Mouse (Mus musculus) MEL (cell line): ENCODE data around the gene Prss27. TPM values are rescaled to one million over a fixed set of nuclear protein-coding genes. Genes with fewer than 3 reads are reported as not detected.

Source experiments
- DNase-seq: peaks from one replicate; pipeline ENCODE4 v3.0.0; 2011; ENCODE audit warnings: low read depth, low spot score
- H3K27ac ChIP-seq: 2 replicates; pipeline ENCODE4 v1.5.1; 2012; ENCODE audit warnings: low read depth, mild to moderate bottlenecking, control low read depth, low read length, moderate library complexity; ENCODE audit not compliant: control insufficient read depth
- H3K27me3 ChIP-seq, 2 experiments: fragments of 150-350 bp in 1 of 2; sonication (generic) in 1 of 2; 2 replicates each; pipeline ENCODE4 v1.6.1; 2012; ENCODE audit warnings: low read length in 2 of 2, mild to moderate bottlenecking in 2 of 2, improper control_type of control experiment in 1 of 2, moderate library complexity in 1 of 2; ENCODE audit not compliant: insufficient read depth in 2 of 2, control insufficient read depth in 1 of 2
- H3K36me3 ChIP-seq, 2 experiments: 2 replicates each; pipeline ENCODE4 v1.6.1; 2012 to 2014; ENCODE audit warnings: low read length in 2 of 2, improper control_type of control experiment in 1 of 2, inconsistent platforms in 1 of 2, mild to moderate bottlenecking in 1 of 2; ENCODE audit not compliant: insufficient read depth in 2 of 2, control insufficient read depth in 1 of 2
- H3K4me1 ChIP-seq, 2 experiments: fragments of 150-350 bp in 1 of 2; sonication (generic) in 1 of 2; 2 replicates each; pipeline ENCODE4 v1.6.1; 2012; ENCODE audit warnings: low read length in 2 of 2, improper control_type of control experiment in 1 of 2, mild to moderate bottlenecking in 1 of 2; ENCODE audit not compliant: insufficient read depth in 2 of 2, control insufficient read depth in 1 of 2
- H3K4me3 ChIP-seq, 2 experiments: fragments of 150-350 bp in 1 of 2; sonication (generic) in 1 of 2; 2 replicates each; pipeline ENCODE4 v1.5.1; 2012; ENCODE audit warnings: low read depth in 2 of 2, low read length in 2 of 2, mild to moderate bottlenecking in 2 of 2, moderate library complexity in 2 of 2, control low read depth in 1 of 2, improper control_type of control experiment in 1 of 2; ENCODE audit not compliant: control insufficient read depth in 1 of 2, insufficient read depth in 1 of 2
- H3K79me2 ChIP-seq: 2 replicates; pipeline ENCODE4 v1.6.1; 2012; ENCODE audit warnings: mild to moderate bottlenecking, low read length, moderate library complexity; ENCODE audit not compliant: control insufficient read depth, poor library complexity, insufficient read depth
- H3K9ac ChIP-seq: 2 replicates; pipeline ENCODE4 v1.6.1; 2012; ENCODE audit warnings: low read depth, mild to moderate bottlenecking, control low read depth, low read length, moderate library complexity; ENCODE audit not compliant: control insufficient read depth, poor library complexity, severe bottlenecking
- H3K9me3 ChIP-seq: fragments of 150-350 bp; sonication (generic); replicated peaks from 2 replicates; pipeline ENCODE4 v1.6.1; 2012; ENCODE audit warnings: mild to moderate bottlenecking, low read length, improper control_type of control experiment, moderate library complexity; ENCODE audit not compliant: insufficient read depth
- BHLHE40 ChIP-seq: IDR thresholded peaks from 2 replicates; pipeline ENCODE4 v1.6.1; 2012; ENCODE audit warnings: low read depth, mild to moderate bottlenecking, inconsistent platforms, low read length, improper control_type of control experiment, borderline replicate concordance
- CHD2 ChIP-seq: IDR thresholded peaks from 2 replicates; pipeline ENCODE4 v1.6.1; 2011; ENCODE audit warnings: low read length, improper control_type of control experiment
- CTCF ChIP-seq, 3 experiments: IDR thresholded peaks in 2 of 3; conservative IDR thresholded peaks in 1 of 3; 2 replicates each; pipeline ENCODE4 v1.5.1; 2011 to 2012; ENCODE audit warnings: low read length in 3 of 3, low read depth in 2 of 3, mild to moderate bottlenecking in 2 of 3, improper control_type of control experiment in 1 of 3, inconsistent platforms in 1 of 3, mixed read lengths in 1 of 3, moderate library complexity in 1 of 3; ENCODE audit not compliant: control insufficient read depth in 1 of 3, insufficient read depth in 1 of 3, poor library complexity in 1 of 3, severe bottlenecking in 1 of 3
- E2F4 ChIP-seq: IDR thresholded peaks from 2 replicates; pipeline ENCODE4 v1.6.1; 2011; ENCODE audit warnings: low read depth, low read length, improper control_type of control experiment, borderline replicate concordance
- EP300 ChIP-seq, 2 experiments: IDR thresholded peaks; 2 replicates each; pipeline ENCODE4 v1.6.1; 2011; ENCODE audit warnings: improper control_type of control experiment in 2 of 2, low read length in 2 of 2, low read depth in 1 of 2, mild to moderate bottlenecking in 1 of 2
- ETS1 ChIP-seq: IDR thresholded peaks from 2 replicates; pipeline ENCODE4 v1.6.1; 2012; ENCODE audit warnings: low read depth, mild to moderate bottlenecking, inconsistent platforms, low read length, improper control_type of control experiment, moderate library complexity
- GATA1 ChIP-seq: IDR thresholded peaks from 2 replicates; pipeline ENCODE4 v1.6.1; 2011; ENCODE audit warnings: low read depth, low read length, improper control_type of control experiment
- HCFC1 ChIP-seq: IDR thresholded peaks from 2 replicates; pipeline ENCODE4 v1.6.1; 2012; ENCODE audit warnings: low read depth, mild to moderate bottlenecking, inconsistent platforms, low read length, improper control_type of control experiment, moderate library complexity
- JUND ChIP-seq: IDR thresholded peaks from 2 replicates; pipeline ENCODE4 v1.6.1; 2011; ENCODE audit warnings: low read depth, mild to moderate bottlenecking, improper control_type of control experiment, low read length
- MAFK ChIP-seq: IDR thresholded peaks from 2 replicates; pipeline ENCODE4 v1.6.1; 2011; ENCODE audit warnings: low read depth, mild to moderate bottlenecking, low read length, improper control_type of control experiment, borderline replicate concordance
- MAX ChIP-seq: IDR thresholded peaks from 2 replicates; pipeline ENCODE4 v1.6.1; 2011; ENCODE audit warnings: low read length, improper control_type of control experiment
- MEF2A ChIP-seq: IDR thresholded peaks from 2 replicates; pipeline ENCODE4 v1.6.1; 2014; ENCODE audit warnings: low read depth, mild to moderate bottlenecking, inconsistent platforms, low read length, improper control_type of control experiment; ENCODE audit not compliant: poor library complexity, insufficient replicate concordance, severe bottlenecking; ENCODE audit errors: extremely low read depth
- MYB ChIP-seq: IDR thresholded peaks from 2 replicates; pipeline ENCODE4 v1.6.1; 2011; ENCODE audit warnings: mild to moderate bottlenecking, low read depth, low read length, improper control_type of control experiment
- MYC ChIP-seq: IDR thresholded peaks from 2 replicates; pipeline ENCODE4 v1.6.1; 2011; ENCODE audit warnings: low read depth, mild to moderate bottlenecking, low read length, improper control_type of control experiment, moderate library complexity
- NELFE ChIP-seq: IDR thresholded peaks from 2 replicates; pipeline ENCODE4 v1.6.1; 2011; ENCODE audit warnings: low read depth, low read length, improper control_type of control experiment
- NRF1 ChIP-seq: IDR thresholded peaks from 2 replicates; pipeline ENCODE4 v1.6.1; 2014; ENCODE audit warnings: low read depth, mild to moderate bottlenecking, inconsistent platforms, low read length, improper control_type of control experiment, moderate library complexity; ENCODE audit not compliant: poor library complexity, insufficient read depth, severe bottlenecking
- POLR2A ChIP-seq, 2 experiments: IDR thresholded peaks; 2 replicates each; pipeline ENCODE4 v1.6.1; 2011 to 2012; ENCODE audit warnings: low read length in 2 of 2, mild to moderate bottlenecking in 2 of 2, control low read depth in 1 of 2, improper control_type of control experiment in 1 of 2, low read depth in 1 of 2, moderate library complexity in 1 of 2; ENCODE audit not compliant: control insufficient read depth in 1 of 2, insufficient read depth in 1 of 2, poor library complexity in 1 of 2
- RAD21 ChIP-seq: IDR thresholded peaks from 2 replicates; pipeline ENCODE4 v1.6.1; 2011; ENCODE audit warnings: mild to moderate bottlenecking, low read depth, low read length, improper control_type of control experiment
- RCOR1 ChIP-seq: IDR thresholded peaks from 2 replicates; pipeline ENCODE4 v1.6.1; 2012; ENCODE audit warnings: low read depth, mild to moderate bottlenecking, inconsistent platforms, low read length, improper control_type of control experiment
- SMC3 ChIP-seq: IDR thresholded peaks from 2 replicates; pipeline ENCODE4 v1.6.1; 2011; ENCODE audit warnings: low read depth, low read length, improper control_type of control experiment
- TAL1 ChIP-seq: IDR thresholded peaks from 2 replicates; pipeline ENCODE4 v1.6.1; 2012; ENCODE audit warnings: mild to moderate bottlenecking, inconsistent platforms, low read length, moderate library complexity, mixed read lengths
- TBP ChIP-seq: IDR thresholded peaks from 2 replicates; pipeline ENCODE4 v1.8.0; 2011; ENCODE audit warnings: low read depth, low read length, improper control_type of control experiment
- USF1 ChIP-seq: IDR thresholded peaks from 2 replicates; pipeline ENCODE4 v1.6.1; 2014; ENCODE audit warnings: low read depth, mild to moderate bottlenecking, inconsistent platforms, low read length, improper control_type of control experiment, moderate library complexity
- USF2 ChIP-seq, 2 experiments: IDR thresholded peaks; 2 replicates each; pipeline ENCODE4 v1.6.1; 2011 to 2012; ENCODE audit warnings: improper control_type of control experiment in 2 of 2, low read length in 2 of 2, borderline replicate concordance in 1 of 2, inconsistent platforms in 1 of 2, low read depth in 1 of 2, mild to moderate bottlenecking in 1 of 2; ENCODE audit not compliant: insufficient read depth in 1 of 2
- ZKSCAN1 ChIP-seq: IDR thresholded peaks from 2 replicates; pipeline ENCODE4 v1.6.1; 2012; ENCODE audit warnings: low read depth, mild to moderate bottlenecking, inconsistent platforms, low read length, improper control_type of control experiment, moderate library complexity
- ZMIZ1 ChIP-seq: IDR thresholded peaks from 2 replicates; pipeline ENCODE4 v1.6.1; 2012; ENCODE audit warnings: low read depth, mild to moderate bottlenecking, inconsistent platforms, low read length, improper control_type of control experiment, moderate library complexity
- polyA plus RNA-seq, 2 experiments: library from polyadenylated mRNA; stranded (reverse) in 1 of 2; unstranded in 1 of 2; fragments of >175 nt in 1 of 2; fragments of >200 nt in 1 of 2; gene quantifications; 2 replicates each; pipeline versions ENCODE4 v1.2.1 to v1.2.4; 2012; ENCODE audit warnings: low replicate concordance in 2 of 2, low read depth in 1 of 2; ENCODE audit not compliant: insufficient read length in 2 of 2, insufficient read depth in 1 of 2, missing spikeins in 1 of 2
- total RNA-seq: library from RNA; depleted of rRNA; stranded (reverse); fragments of 300-350 nt; gene quantifications from 2 replicates; pipeline ENCODE4 v1.2.3, GENCODE M21; 2012

The Prss27 gene
- total and polyA plus RNA-seq, 3 experiments = not detected

- Histone ChIP-seq H3K4me3 (0 out of 4 replicates have a peak overlapping the region, but pooled peaks of 1 of the 2 experiments have one; percentile 24), H3K9me3 (no peaks in the 10 kb centered on the region), H3K9ac (peak overlapping the region; percentile 23; the same call in 1 of the 2 replicates), H3K27me3 (peaks cover 2% of the 10 kb centered on the region in 2 experiments; a peak in 3 of 4 replicates), H3K4me1 (peaks cover 10 to 19% of the 10 kb centered on the region in 2 experiments), H3K79me2 (no peaks in the 10 kb centered on the region), H3K36me3 (peaks cover 0 to 2% of the 10 kb centered on the region in 2 experiments; a peak in 1 of 4 replicates), H3K27ac (no peak overlapping the region)
- TF ChIP-seq TAL1 (no peak), BHLHE40 (peak; percentile 93), TBP (no peak), USF2 (IDR thresholded peaks at IDR 0.05; ENCODE audit: borderline replicate concordance in 1 of 2, insufficient read depth in 1 of 2, low read depth in 1 of 2, low read length in 2 of 2) (0 out of 4 replicates have a peak, but pooled peaks of 1 of the 2 experiments have one; percentile 28), USF1 (peak; percentile 89), MEF2A (no peak), RCOR1 (no peak), MAX (peak; percentile 42; the same call in 1 of the 2 replicates), ZKSCAN1 (no peak)
- DNase-seq = peak; percentile 79
These were observed 31.0 kb upstream of the Prss27 start for GRCm38 (mm10) chr17:24006930-24007329.

GRCm38 (mm10) chr17:24007391-24007790 is 30.6 kb upstream of the Prss27 start:
- H3K79me2 ChIP-seq = no peaks in the 10 kb centered on the region
- no peak overlapping the region for H3K27ac ChIP-seq
- no peak overlapping the region for H3K9ac ChIP-seq
- no peak overlapping the region for H3K4me3 ChIP-seq
- TF ChIP-seq GATA1 (no peak), MYB (no peak), NRF1 (no peak), RCOR1 (no peak), SMC3 (no peak), ETS1 (no peak), E2F4 (no peak), MAFK (no peak), NELFE (no peak), CHD2 (no peak), ZMIZ1 (no peak), RAD21 (no peak), MYC (no peak), POLR2A (IDR thresholded peaks at IDR 0.05; ENCODE audit: control insufficient read depth in 1 of 2, insufficient read depth in 1 of 2, low read depth in 1 of 2, low read length in 2 of 2, poor library complexity in 1 of 2) (no peak), TAL1 (no peak), USF2 (IDR thresholded peaks at IDR 0.05; ENCODE audit: borderline replicate concordance in 1 of 2, insufficient read depth in 1 of 2, low read depth in 1 of 2, low read length in 2 of 2) (no peak), CTCF (IDR thresholded peaks at IDR 0.05 in 2 of 3, conservative IDR thresholded peaks at IDR 0.05 in 1 of 3; ENCODE audit: control insufficient read depth in 1 of 3, insufficient read depth in 1 of 3, low read depth in 2 of 3, low read length in 3 of 3, poor library complexity in 1 of 3, severe bottlenecking in 1 of 3) (no peak), JUND (no peak), HCFC1 (no peak), EP300 (IDR thresholded peaks at IDR 0.05; ENCODE audit: low read depth in 1 of 2, low read length in 2 of 2) (no peak)
- no peaks in the 10 kb centered on the region for H3K9me3 ChIP-seq
- peaks cover 10 to 19% of the 10 kb centered on the region in 2 experiments for H3K4me1 ChIP-seq
- H3K27me3 ChIP-seq = peaks cover 2% of the 10 kb centered on the region in 2 experiments; a peak in 3 of 4 replicates
- peaks cover 0 to 2% of the 10 kb centered on the region in 2 experiments; a peak in 1 of 4 replicates for H3K36me3 ChIP-seq
- DNase-seq = peak; percentile 10
